Mouse (Mus musculus) myocyte (in vitro differentiated cells): ENCODE data around the gene Ppp1r12c. TPM values are rescaled to one million over a fixed set of nuclear protein-coding genes. Genes with fewer than 3 reads are reported as not detected.

Source experiments
- H3K27me3 ChIP-seq: one replicate; pipeline ENCODE4 v1.6.1; 2011; ENCODE audit not compliant: control insufficient read depth, insufficient read depth, insufficient read length
- H3K36me3 ChIP-seq: one replicate; pipeline ENCODE4 v1.6.1; 2011; ENCODE audit not compliant: control insufficient read depth, insufficient read depth
- H3K4me2 ChIP-seq: one replicate; pipeline ENCODE4 v1.6.1; 2011; ENCODE audit warnings: low read depth, control low read depth
- H3K4me3 ChIP-seq: one replicate; pipeline ENCODE4 v1.5.1; 2011; ENCODE audit warnings: mild to moderate bottlenecking, control low read depth, moderate library complexity
- H3K79me2 ChIP-seq: one replicate; pipeline ENCODE4 v1.6.1; 2011; ENCODE audit not compliant: control insufficient read depth, insufficient read depth
- H3ac ChIP-seq: one replicate; pipeline ENCODE4 v1.6.1; 2011; ENCODE audit not compliant: control insufficient read depth, insufficient read length
- CEBPB ChIP-seq: IDR thresholded peaks from 2 replicates; pipeline ENCODE4 v1.6.1; 2011; ENCODE audit warnings: mild to moderate bottlenecking, moderate library complexity; ENCODE audit not compliant: poor library complexity, insufficient read depth, severe bottlenecking
- E2F4 ChIP-seq: IDR thresholded peaks from one replicate; pipeline ENCODE4 v1.6.1; 2011; ENCODE audit warnings: mild to moderate bottlenecking, control low read depth, moderate library complexity; ENCODE audit not compliant: insufficient read depth
- MAX ChIP-seq: IDR thresholded peaks from one replicate; pipeline ENCODE4 v1.6.1; 2011; ENCODE audit warnings: low read depth, mild to moderate bottlenecking, control low read depth
- MYOD1 ChIP-seq, 3 experiments: IDR thresholded peaks; one replicate each; pipeline ENCODE4 v1.6.1; 2011; ENCODE audit warnings: control low read depth in 2 of 3, low read depth in 2 of 3, mild to moderate bottlenecking in 2 of 3, moderate library complexity in 1 of 3; ENCODE audit not compliant: insufficient read length in 2 of 3, control insufficient read depth in 1 of 3
- MYOG ChIP-seq, 3 experiments: IDR thresholded peaks; one replicate each; pipeline ENCODE4 v1.6.1; 2011; ENCODE audit warnings: control low read depth in 2 of 3, low read depth in 2 of 3, mild to moderate bottlenecking in 2 of 3; ENCODE audit not compliant: insufficient read length in 2 of 3, control insufficient read depth in 1 of 3, insufficient read depth in 1 of 3
- POLR2A ChIP-seq: IDR thresholded peaks from one replicate; pipeline ENCODE4 v1.6.1; 2011; ENCODE audit warnings: low read depth, mild to moderate bottlenecking, control low read depth, moderate library complexity; ENCODE audit not compliant: insufficient read length
- POLR2AphosphoS2 ChIP-seq: IDR thresholded peaks from one replicate; pipeline ENCODE4 v1.6.1; 2011; ENCODE audit warnings: low read depth, control low read depth; ENCODE audit not compliant: insufficient read length
- REST ChIP-seq: IDR thresholded peaks from one replicate; pipeline ENCODE4 v1.6.1; 2011; ENCODE audit warnings: mild to moderate bottlenecking, control low read depth, moderate library complexity; ENCODE audit not compliant: insufficient read depth, insufficient read length
- SRF ChIP-seq: IDR thresholded peaks from one replicate; pipeline ENCODE4 v1.6.1; 2011; ENCODE audit warnings: low read depth; ENCODE audit not compliant: control insufficient read depth, insufficient read length
- TCF12 ChIP-seq: IDR thresholded peaks from one replicate; pipeline ENCODE4 v1.6.1; 2011; ENCODE audit warnings: mild to moderate bottlenecking, control low read depth; ENCODE audit not compliant: poor library complexity, insufficient read depth, severe bottlenecking
- TCF3 ChIP-seq: IDR thresholded peaks from one replicate; pipeline ENCODE4 v1.6.1; 2011; ENCODE audit warnings: low read depth, control low read depth; ENCODE audit not compliant: insufficient read length
- USF1 ChIP-seq: IDR thresholded peaks from one replicate; pipeline ENCODE4 v1.6.1; 2011; ENCODE audit warnings: low read depth, mild to moderate bottlenecking, control low read depth, moderate library complexity
- polyA plus RNA-seq: library from polyadenylated mRNA; unstranded; fragments of >200 nt; fragmentation: generic; extraction: Trizol; gene quantifications from one replicate; pipeline ENCODE4 v1.2.1, GENCODE M21; 2012; ENCODE audit warnings: missing spikeins

Gene Ppp1r12c
- polyA plus RNA-seq, 1 experiment = 39.0 TPM

DNA sequence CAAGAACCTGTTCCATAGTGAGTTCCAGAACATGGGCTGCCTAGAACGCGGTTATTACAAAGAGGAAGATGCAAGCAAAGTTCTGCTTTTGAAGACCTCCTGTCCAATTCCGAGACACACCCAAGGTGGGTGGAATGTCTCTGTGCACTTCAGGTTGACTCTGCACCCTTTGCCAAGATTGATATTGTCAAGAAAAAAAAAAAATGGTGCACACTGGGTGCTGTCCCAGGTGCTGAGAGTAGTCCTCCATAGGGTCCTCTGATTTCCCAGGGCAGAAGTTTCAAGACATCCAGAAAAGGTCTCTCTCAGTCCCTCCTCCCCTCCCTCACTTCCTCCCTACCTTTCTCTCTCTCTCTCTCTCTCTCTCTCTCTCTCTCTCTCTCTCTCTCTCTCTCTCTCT is 53.0 kb downstream of the Ppp1r12c start:
- TF ChIP-seq REST (peak; percentile 28), MYOG (IDR thresholded peaks at IDR 0.05; ENCODE audit: control insufficient read depth in 1 of 3, insufficient read depth in 1 of 3, insufficient read length in 2 of 3, low read depth in 2 of 3) (no peak), SRF (no peak), E2F4 (no peak), POLR2AphosphoS2 (no peak), MAX (no peak)
- Histone ChIP-seq H3K36me3 (no peaks in the 10 kb centered on the region), H3ac (no peak overlapping the region), H3K4me3 (no peak overlapping the region), H3K4me2 (no peak overlapping the region), H3K27me3 (no peaks in the 10 kb centered on the region), H3K79me2 (peaks cover 13% of the 10 kb centered on the region)

DNA sequence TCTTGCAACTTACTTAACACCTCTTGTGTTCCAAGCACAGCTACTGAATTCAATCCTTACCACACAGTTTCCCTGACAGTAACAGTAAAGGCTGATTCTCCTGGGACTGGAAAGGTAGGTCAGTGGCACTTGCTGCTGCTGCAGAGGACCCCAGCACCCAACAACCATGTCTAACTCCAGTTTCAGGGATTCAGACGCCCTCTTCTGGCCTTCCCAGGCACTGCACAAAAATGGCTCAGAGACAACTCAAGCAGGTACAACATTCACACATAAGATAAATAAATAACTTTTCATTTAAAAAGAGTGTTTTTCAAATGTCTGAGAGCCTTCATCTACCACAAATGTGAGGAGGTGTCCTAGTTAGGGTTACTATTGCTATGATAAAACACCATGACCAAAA is 54.3 kb downstream of the Ppp1r12c start:
- H3K79me2 ChIP-seq = peaks cover 13% of the 10 kb centered on the region
- TF ChIP-seq E2F4 (no peak), POLR2AphosphoS2 (no peak), CEBPB (no peak), SRF (no peak), MYOG (IDR thresholded peaks at IDR 0.05; ENCODE audit: control insufficient read depth in 1 of 3, insufficient read depth in 1 of 3, insufficient read length in 2 of 3, low read depth in 2 of 3) (no peak), REST (no peak), USF1 (no peak), MAX (no peak), TCF3 (no peak), MYOD1 (IDR thresholded peaks at IDR 0.05; ENCODE audit: control insufficient read depth in 1 of 3, insufficient read length in 2 of 3, low read depth in 2 of 3) (no peak), TCF12 (no peak), POLR2A (no peak)
- no peak overlapping the region for H3K4me3 ChIP-seq
- H3K36me3 ChIP-seq = no peaks in the 10 kb centered on the region
- no peak overlapping the region for H3ac ChIP-seq
- H3K4me2 ChIP-seq = no peak overlapping the region
- H3K27me3 ChIP-seq = no peaks in the 10 kb centered on the region

DNA sequence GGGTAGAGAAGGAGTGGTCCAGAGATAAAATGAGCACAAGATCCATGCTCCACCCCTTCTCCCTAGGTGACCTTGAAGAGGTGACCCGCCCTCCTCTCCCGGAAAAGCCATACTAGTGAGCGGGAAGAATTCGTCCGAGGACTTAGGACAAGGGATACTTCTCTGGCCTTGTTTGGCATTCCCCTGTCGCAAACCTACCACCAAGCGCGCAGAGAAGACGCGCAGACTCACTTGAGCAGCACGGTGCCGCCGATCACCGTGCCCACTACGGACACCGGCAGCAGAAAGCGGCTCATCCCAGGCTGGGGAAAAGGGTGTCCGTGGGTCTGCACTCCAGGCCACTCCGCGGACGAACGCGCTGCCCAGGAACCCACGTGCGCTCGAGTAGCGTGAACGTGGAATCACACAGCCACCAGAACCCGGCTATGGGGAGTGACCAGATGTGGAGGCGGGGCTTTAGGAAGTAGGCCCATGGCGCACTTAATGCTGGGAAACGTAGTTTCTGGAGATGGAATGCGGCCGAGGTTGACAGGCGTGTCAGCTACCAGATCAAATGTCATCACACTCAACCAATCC is 56.2 kb downstream of the Ppp1r12c start, which contains the start of gene Rdh13:
Gene Rdh13, minus strand, starts transcription at position 434 of the 576 bp plus-strand sequence.
- TF ChIP-seq POLR2A = peak; percentile 76
- TF ChIP-seq CEBPB = no peak
- peak; percentile 11 for TF ChIP-seq MAX
- no peak for TF ChIP-seq E2F4
- TF ChIP-seq SRF = peak; percentile 91
- peak; percentile 83 for TF ChIP-seq POLR2AphosphoS2
- no peak for TF ChIP-seq USF1
- peak in 1 of 3 experiments; percentile 5 for TF ChIP-seq MYOD1 (IDR thresholded peaks at IDR 0.05; ENCODE audit: control insufficient read depth in 1 of 3, insufficient read length in 2 of 3, low read depth in 2 of 3)
- Histone ChIP-seq H3ac (peak within 1 kb of the TSS; percentile 84), H3K79me2 (peaks cover 13% of the 10 kb centered on the region), H3K4me2 (peak within 1 kb of the TSS; percentile 78), H3K27me3 (no peaks in the 10 kb centered on the region), H3K36me3 (peaks cover 9% of the 10 kb centered on the region), H3K4me3 (peak within 1 kb of the TSS; percentile 69)

DNA sequence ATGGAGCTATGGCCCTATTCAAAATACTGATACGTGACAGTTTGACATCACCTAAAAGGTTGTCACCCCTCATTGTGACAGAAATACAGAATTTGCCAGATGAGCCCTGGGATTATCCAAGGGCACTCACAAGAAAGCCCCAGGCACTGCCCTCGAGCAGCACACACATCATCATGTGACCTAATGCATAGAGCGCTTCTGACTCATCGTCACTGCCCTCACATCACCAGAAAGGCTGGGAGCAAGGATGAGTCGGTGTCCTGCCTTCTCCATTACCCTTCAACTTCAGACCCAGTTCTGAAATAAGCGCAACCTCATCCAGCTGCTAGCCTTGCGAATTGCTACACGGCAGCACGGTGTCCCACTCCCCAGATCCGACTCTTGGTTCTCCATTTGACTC is 60.9 kb downstream of the Ppp1r12c start:
- Histone ChIP-seq H3K4me2 (no peak overlapping the region), H3K27me3 (no peaks in the 10 kb centered on the region), H3ac (no peak overlapping the region), H3K79me2 (peaks cover 13% of the 10 kb centered on the region), H3K36me3 (peaks cover 11% of the 10 kb centered on the region), H3K4me3 (no peak overlapping the region)
- peak; percentile 61 for TF ChIP-seq USF1
- TF ChIP-seq TCF3 = no peak

DNA sequence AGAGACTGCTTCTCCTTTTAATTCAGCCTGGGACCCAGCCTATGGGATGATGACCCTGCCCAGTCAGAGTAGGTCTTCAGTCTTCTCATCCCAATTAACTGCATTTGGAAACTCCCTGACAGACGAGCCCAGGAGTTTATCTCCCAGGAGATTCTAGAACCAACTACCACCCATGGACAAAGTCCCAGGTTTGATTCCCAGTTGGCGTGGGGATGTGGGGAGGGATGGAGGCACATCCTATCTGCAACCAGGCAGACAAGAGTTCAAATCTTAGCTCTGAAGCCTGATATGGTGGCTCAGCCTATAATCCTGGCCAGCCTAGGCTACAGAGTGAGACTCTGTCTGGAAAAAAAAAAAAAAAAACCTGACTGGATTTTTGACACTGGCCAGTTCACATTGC is 63.8 kb downstream of the Ppp1r12c start:
- no peak for TF ChIP-seq POLR2AphosphoS2
- no peak for TF ChIP-seq USF1
- TF ChIP-seq SRF = no peak
- no peak for TF ChIP-seq MYOG (IDR thresholded peaks at IDR 0.05; ENCODE audit: control insufficient read depth in 1 of 3, insufficient read depth in 1 of 3, insufficient read length in 2 of 3, low read depth in 2 of 3)
- TF ChIP-seq REST = no peak
- TF ChIP-seq POLR2A = no peak
- TF ChIP-seq CEBPB = no peak
- TF ChIP-seq TCF3 = no peak
- TF ChIP-seq MAX = no peak
- no peak for TF ChIP-seq E2F4
- no peak for TF ChIP-seq TCF12
- TF ChIP-seq MYOD1 (IDR thresholded peaks at IDR 0.05; ENCODE audit: control insufficient read depth in 1 of 3, insufficient read length in 2 of 3, low read depth in 2 of 3) = no peak
- no peaks in the 10 kb centered on the region for H3K27me3 ChIP-seq
- no peak overlapping the region for H3K4me3 ChIP-seq
- H3K4me2 ChIP-seq = no peak overlapping the region
- no peak overlapping the region for H3ac ChIP-seq
- no peaks in the 10 kb centered on the region for H3K79me2 ChIP-seq
- H3K36me3 ChIP-seq = peaks cover 27% of the 10 kb centered on the region
